Mouse (Mus musculus): ENCODE data around the gene Mrps6.

Mrps6 gene

GRCm38 (mm10) chr16:92127226-92127625 lies 69.2 kb downstream of the Mrps6 start:
- no peak for DNase-seq

- DNase-seq: no peak
Observed at GRCm38 (mm10) chr16:92127666-92128065, 69.6 kb downstream of the Mrps6 start.

GRCm38 (mm10) chr16:92129843-92130242 lies 71.8 kb downstream of the Mrps6 start:
- no peak for DNase-seq

GRCm38 (mm10) chr16:92132511-92132910 lies 74.4 kb downstream of the Mrps6 start:
- DNase-seq: no peak

GRCm38 (mm10) chr16:92134148-92134764 lies 76.2 kb downstream of the Mrps6 start:
- no peak for DNase-seq

- no peak for DNase-seq
Observed at GRCm38 (mm10) chr16:92136275-92136674, 78.2 kb downstream of the Mrps6 start.

GRCm38 (mm10) chr16:92139386-92140261 lies 81.6 kb downstream of the Mrps6 start:
- no peak for DNase-seq

- no peak for DNase-seq
Observed at GRCm38 (mm10) chr16:92140328-92140727, 82.3 kb downstream of the Mrps6 start.

- no peak for DNase-seq
Observed at GRCm38 (mm10) chr16:92141021-92141420, 83.0 kb downstream of the Mrps6 start.

- no peak for DNase-seq
Observed at GRCm38 (mm10) chr16:92142426-92143012, 84.4 kb downstream of the Mrps6 start.

- no peak for DNase-seq
Observed at GRCm38 (mm10) chr16:92147631-92148366, 89.7 kb downstream of the Mrps6 start.

GRCm38 (mm10) chr16:92148367-92148728 lies 90.3 kb downstream of the Mrps6 start:
- DNase-seq: no peak

- DNase-seq: no peak
Observed at GRCm38 (mm10) chr16:92150975-92151374, 92.9 kb downstream of the Mrps6 start.

GRCm38 (mm10) chr16:92158021-92158455 lies 100.0 kb downstream of the Mrps6 start:
- DNase-seq: no peak

- peak; percentile 19 for DNase-seq
Observed at GRCm38 (mm10) chr16:92158461-92159091, 100.5 kb downstream of the Mrps6 start.

- no peak for DNase-seq
Observed at GRCm38 (mm10) chr16:92159114-92159513, 101.0 kb downstream of the Mrps6 start.

Data from thymus, postnatal 25 days (tissue).